Mouse (Mus musculus): ENCODE results near the gene Cped1. TPM values are rescaled to one million over a fixed set of nuclear protein-coding genes. Genes with fewer than 3 reads are reported as not detected.
"Not testable (repeated sequence)": the region's sequence is repeated elsewhere in the genome, so short reads cannot be mapped to it uniquely, and the experiment has no call there.

Gene Cped1
- total RNA-seq, 2 experiments from 2014 or later = 19.0 to 22.7 TPM

DNA sequence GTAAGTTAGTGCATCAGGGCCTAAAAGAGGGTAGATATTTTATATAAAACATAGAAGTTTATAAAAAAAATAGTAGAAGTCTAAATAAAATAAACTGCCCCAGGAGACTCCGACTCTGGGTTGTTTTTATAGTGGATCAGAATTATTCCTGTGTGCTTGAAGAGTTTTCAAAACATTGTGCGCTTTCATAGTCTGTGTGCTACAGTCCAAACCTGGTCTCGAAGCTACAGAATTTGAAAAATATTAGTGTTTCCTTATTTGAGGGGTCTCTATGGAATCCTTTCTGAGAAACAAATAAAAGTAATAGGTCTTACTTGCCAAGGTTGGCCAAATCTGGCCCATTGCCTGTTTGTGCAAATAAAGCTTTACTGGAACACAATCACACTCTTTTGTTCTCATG lies 35.6 kb downstream of the Cped1 start:
- intact Hi-C loops (cut with DNase I) = no loop called here
- DNase-seq = no peak

- intact Hi-C loops (cut with DNase I) = no loop called here
- no peak for DNase-seq
Measured at GRCm38 (mm10) chr6:22024168-22024567, 38.5 kb downstream of the Cped1 start.

DNA sequence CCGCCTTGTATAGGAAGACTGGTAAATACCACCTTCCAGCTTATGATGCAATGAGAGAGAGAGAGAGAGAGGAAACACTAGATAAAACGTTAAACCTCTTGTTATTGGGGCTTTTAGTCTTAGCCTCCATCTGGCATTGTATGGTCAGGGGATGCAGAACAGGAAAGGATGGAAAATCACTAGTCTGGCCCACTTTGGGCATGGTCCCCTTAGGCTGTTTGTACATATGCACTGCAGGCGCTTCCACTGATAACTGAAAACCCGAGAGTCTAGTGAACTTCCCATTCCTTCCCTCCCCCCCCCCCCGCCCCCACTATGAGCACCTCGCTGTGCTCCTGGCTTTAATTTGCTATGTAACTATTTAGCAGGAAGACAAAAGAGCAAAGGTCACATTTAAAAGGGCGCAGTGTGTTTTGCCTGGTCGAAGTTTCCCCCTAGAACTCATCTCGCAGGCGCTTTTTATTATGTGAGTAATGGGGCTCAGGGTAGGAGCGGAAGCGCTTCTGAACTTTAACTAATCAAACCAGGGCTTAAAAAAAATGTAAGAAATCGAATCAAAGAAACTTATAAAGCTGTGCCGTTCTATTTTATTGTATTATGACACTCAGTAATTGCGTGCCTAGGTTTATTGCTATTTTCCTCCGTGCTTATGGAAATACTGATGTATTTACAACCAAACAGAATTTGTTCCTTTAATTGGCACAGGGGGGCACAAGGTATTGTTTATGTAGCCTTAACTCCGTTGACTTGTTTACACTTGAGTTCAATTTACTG lies 40.1 kb downstream of the Cped1 start:
- intact Hi-C loops (cut with DNase I) = no loop called here
- no peak for DNase-seq

GRCm38 (mm10) chr6:22026358-22026673 lies 40.6 kb downstream of the Cped1 start:
- intact Hi-C loops (cut with DNase I) = no loop called here

DNA sequence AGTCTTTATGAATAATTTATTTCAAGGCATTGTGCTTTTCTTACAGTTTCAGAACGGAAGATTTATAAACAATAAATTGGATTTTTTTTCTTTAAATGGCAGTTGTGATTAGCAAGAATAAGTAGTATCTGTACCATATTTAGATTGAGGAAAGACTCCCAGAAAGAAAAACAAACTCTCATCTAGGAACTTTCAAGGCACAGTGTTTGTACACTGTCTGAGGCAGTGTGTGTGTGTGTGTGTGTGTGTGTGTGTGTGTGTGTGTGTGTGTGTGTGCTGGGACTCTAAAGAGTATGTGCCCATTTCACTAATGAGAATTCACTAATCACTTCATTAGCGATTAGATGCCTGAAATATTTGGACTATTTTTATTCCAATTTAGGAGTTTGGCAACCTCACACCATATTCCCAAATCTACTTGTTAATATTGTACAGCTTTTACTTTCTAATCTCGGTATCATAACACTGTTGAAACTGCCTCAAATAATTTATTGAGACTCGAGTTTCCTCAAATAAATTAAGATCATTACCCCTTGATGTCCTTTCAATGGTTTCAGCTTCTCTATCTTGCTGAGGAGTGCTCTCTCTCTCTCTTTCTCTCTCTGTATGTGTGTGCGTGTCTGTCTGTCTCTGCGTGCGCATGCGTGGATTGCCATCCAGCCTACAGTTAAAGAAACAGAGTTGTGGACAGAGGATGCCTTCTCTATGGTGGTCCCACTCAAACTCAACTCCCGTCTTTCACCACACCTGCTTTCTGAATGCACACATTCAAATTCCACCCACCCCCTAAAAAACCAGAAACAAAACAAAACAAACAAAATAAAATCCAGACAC lies 41.3 kb downstream of the Cped1 start:
- intact Hi-C loops (cut with DNase I) = no loop called here
- DNase-seq = no peak

More at GRCm38 (mm10) chr6:22026358-22026673, 40.6 kb downstream of the Cped1 start:
- no peak for DNase-seq

- intact Hi-C loops (cut with DNase I) = no loop called here
- no peak for DNase-seq
Measured at GRCm38 (mm10) chr6:22027854-22028253, 42.1 kb downstream of the Cped1 start.

GRCm38 (mm10) chr6:22030381-22030780 lies 44.7 kb downstream of the Cped1 start:
- intact Hi-C loops (cut with DNase I) = no loop called here
- no peak for DNase-seq

- no peak for DNase-seq
- intact Hi-C loops (cut with DNase I) = no loop called here
Measured at GRCm38 (mm10) chr6:22033188-22033587, 47.5 kb downstream of the Cped1 start.

DNA sequence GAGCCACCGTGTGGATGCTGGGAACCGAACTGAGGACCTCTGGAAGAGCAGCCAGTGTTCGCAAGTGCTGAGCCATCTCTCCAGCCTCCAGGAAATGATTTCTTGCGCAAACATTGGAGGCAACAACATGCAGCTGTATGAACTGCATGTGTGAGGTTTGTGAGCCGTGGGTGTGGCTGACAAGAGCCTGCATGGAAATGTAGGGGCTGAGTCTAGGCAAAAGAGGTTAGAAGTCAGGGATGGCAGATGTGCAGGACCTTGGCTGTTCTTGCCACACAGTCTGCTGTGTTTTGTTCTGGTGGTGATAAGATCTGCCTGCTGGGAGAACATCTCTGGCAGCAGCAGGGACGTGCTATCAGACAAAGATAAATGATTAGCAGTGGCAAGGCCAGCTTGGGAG lies 49.7 kb downstream of the Cped1 start:
- intact Hi-C loops (cut with DNase I) = no loop called here
- no peak for DNase-seq

DNA sequence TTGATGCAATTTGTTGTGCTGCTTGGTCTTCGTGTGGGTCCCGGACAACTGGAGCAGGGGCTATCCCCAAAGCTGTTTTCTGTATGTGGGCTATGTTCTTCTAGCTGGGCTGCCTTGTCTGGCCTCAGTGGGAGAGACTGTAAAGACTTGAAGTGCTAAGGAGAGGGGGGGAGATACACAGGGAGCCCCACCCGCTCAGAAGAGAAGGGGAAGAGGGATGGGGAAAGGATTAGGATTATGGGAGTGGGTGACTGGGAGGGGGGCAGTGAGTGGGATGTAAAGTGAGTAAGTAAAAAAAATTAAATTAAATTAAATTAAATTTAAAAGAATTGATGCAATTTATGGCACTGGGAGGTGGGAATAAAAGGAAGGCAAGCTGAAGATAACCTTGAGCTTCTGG lies 50.2 kb downstream of the Cped1 start:
- intact Hi-C loops (cut with DNase I) = no loop called here
- no peak for DNase-seq

GRCm38 (mm10) chr6:22036396-22036795 lies 50.7 kb downstream of the Cped1 start:
- DNase-seq = no peak
- intact Hi-C loops (cut with DNase I) = no loop called here

DNA sequence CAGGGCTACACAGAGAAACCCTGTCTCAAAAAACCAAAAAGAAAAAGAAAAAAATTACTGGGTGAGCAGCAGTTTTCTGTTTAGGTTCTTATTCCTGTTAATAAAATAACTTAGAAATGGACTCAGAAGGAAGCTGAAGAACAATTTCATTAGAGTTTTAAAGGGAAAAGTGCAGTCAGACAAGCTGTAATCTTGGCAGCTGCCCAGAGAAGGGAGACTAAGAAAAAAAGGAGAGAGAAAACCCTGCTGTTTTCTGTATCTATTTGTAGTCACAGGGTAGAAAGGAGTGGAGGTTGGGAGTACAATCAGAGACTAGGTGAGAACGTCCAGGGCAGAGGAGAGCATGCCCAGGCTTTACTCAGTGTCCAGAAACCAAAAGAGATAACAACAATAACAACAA lies 51.2 kb downstream of the Cped1 start:
- intact Hi-C loops (cut with DNase I) = no loop called here

GRCm38 (mm10) chr6:22037441-22038050 lies 51.8 kb downstream of the Cped1 start:
- DNase-seq = no peak
- intact Hi-C loops (cut with DNase I) = no loop called here

More for the DNA sequence above, 51.2 kb downstream of the Cped1 start:
- no peak for DNase-seq

- DNase-seq; intact Hi-C loops (cut with DNase I): not testable (repeated sequence)
Measured at GRCm38 (mm10) chr6:22039666-22040065, 54.0 kb downstream of the Cped1 start.

DNA sequence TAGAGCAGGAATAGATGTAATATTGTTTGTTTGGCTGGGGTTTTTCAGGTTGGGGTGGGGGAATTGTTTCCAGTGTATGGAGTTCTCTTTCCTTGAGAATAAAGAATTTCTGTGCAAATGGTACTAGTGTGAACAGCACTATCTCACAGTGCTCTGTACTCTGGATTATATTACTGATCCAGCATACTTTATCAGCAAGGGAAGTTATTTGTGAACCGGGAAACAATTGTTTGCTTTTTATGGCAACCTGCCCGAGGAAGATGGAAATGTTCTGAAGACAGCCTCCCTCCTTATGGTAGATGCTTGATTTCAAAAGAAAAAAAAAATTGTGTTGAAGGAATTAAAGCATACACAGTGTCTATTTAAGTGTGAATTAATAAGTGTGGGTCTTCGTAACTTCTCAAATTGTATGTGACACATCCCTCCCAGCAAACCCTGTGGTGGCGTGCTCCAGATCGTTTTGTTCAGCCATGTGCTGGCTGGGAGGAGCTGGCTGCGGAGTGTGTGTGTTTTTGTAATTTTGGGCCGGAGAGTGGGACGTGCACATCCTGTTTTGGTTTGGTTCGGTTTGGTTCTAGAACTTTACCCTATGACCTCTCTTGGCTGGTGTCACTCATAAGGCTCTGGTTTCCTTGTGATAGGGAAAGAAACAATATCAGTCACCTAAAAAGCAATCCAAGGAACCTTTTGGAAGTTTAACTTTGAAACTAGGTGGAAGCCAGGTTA lies 59.3 kb downstream of the Cped1 start:
- intact Hi-C loops (cut with DNase I) = no loop called here
- DNase-seq = no peak

DNA sequence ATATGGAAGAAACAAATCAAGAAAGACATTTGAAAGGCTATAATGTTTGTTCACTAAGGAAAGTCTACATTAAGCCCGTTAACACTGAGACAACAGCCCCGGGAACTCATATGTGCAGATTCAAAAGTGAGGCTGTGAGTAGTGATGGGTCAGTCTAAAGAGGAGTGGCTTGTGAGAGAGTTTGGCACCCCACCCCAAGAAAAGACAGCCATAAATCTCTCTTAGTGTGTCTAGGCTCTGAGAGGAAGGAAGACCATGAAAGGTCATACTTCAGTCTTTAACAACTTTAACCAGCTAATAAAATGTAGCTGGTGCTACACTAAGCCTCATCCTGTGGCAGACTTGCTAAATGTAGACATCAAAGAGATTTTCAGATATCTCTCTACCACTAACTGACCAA lies 61.4 kb downstream of the Cped1 start:
- no peak for DNase-seq
- intact Hi-C loops (cut with DNase I) = no loop called here

- intact Hi-C loops (cut with DNase I) = no loop called here
Measured at GRCm38 (mm10) chr6:22049093-22049492, 63.4 kb downstream of the Cped1 start.

GRCm38 (mm10) chr6:22051526-22051925 lies 65.8 kb downstream of the Cped1 start:
- intact Hi-C loops (cut with DNase I) = no loop called here
- DNase-seq = no peak

More at GRCm38 (mm10) chr6:22049093-22049492, 63.4 kb downstream of the Cped1 start:
- no peak for DNase-seq

DNA sequence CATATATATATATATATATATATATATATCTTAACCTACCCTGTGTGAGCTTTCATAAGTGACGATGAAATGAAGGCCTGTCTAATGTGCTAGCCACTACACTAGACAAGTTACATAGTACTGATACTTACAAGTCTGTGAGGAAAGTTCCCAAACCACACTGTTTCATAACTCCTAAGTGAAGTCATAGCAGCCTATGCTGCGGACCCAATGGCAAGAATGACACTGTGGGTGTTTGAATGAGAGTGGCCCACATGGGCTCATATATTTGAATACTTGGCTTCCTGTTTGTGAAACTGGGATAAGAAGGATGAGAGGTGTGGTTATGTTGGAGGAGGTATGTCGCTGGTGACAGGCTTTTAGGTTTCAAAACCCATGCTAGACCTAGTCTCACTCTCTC lies 67.3 kb downstream of the Cped1 start:
- intact Hi-C loops (cut with DNase I) = no loop called here
- DNase-seq = no peak

DNA sequence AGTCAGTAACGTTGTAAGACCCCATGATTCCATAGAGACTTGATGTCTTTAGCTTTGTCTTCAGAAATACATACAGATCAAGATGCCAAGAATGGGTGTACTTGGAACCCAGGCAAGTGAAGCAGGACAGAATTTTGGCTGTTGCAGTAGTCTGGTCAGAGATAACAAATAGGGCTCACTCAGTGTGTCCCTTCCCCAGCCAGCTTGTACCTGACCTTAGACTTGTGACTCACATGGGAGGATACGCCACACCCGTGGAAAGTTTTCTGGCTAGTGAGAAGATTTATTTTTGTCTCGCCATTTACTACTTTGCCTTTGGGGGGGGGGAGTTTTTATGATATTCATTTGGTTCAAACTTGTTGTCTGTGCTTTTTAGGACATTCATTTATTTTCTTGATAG lies 78.6 kb downstream of the Cped1 start:
- DNase-seq = peak in 1 of 2 experiments; percentile 40
- intact Hi-C loops (cut with DNase I) = no loop called here
